Mouse (Mus musculus): ENCODE results near the gene Cwc22. TPM values are rescaled to one million over a fixed set of nuclear protein-coding genes. Genes with fewer than 3 reads are reported as not detected.

The Cwc22 gene
- total and polyA plus RNA-seq, 2 experiments from 2014 or later: 10.4 to 24.6 TPM

DNA sequence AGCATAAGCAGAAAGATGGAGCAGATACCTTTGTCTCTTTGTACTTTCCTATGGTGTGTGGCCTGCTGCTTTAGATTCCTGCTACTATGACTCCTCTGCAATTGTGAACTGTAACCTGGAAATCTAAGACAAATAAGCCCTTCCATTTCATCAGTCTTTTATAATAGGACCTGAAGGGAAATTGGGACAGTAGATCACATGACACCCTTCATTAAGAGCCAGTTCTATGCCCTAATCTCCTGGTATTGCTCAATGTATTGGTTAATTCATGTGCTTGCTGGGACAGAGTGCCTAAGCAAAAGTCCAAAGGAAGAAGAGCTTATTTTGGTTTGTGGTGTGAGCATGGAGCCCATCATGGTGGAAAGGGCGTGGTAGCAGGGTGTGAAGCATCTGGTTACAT, 107.5 kb downstream of the Cwc22 start:
- no peaks in the 10 kb centered on the region for H3K27me3 ChIP-seq (ENCODE audit: insufficient read depth, low read length)
- no peak overlapping the region for H3K4me3 ChIP-seq (ENCODE audit: low read depth, low read length)
- no peaks in the 10 kb centered on the region for H3K9me3 ChIP-seq (ENCODE audit: low read length)
- WGBS: 98% methylated on average over 1 of the region's 1 CpGs
- no peaks in the 10 kb centered on the region for H3K4me1 ChIP-seq (ENCODE audit: insufficient read depth)
- no peak overlapping the region for H3K27ac ChIP-seq (ENCODE audit: low read depth, low read length)
- ATAC-seq (no peak), DNase-seq (no peak)
- no peaks in the 10 kb centered on the region for H3K36me3 ChIP-seq (ENCODE audit: insufficient read depth)
- no peak for TF ChIP-seq CTCF (IDR thresholded peaks at IDR 0.05; ENCODE audit: low read depth)
- H3K4me2 ChIP-seq (ENCODE audit: low read depth): no peak overlapping the region
- H3K9ac ChIP-seq: no peak overlapping the region

DNA sequence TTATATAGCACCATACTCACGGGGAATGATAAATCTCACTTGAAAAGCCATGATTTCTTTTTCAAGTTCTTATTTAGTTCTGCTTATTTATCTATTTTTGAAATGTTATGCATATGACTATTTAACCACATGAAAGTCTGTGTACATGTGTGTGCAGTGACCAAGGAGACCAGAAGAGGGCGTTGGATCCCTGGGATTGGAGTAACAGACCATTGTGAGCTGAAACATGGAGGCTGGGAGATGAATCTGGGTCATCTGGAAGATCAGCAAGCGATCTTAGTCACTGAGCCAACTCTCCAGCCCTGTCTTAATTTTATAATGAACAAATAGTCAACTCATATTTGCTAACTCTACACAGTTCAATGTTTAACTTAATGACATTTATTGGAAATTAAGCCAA, 110.4 kb downstream of the Cwc22 start:
- TF ChIP-seq CTCF (IDR thresholded peaks at IDR 0.05; ENCODE audit: low read depth): 0 out of 2 replicates have a peak, but pooled peaks have one; percentile 4
- Histone ChIP-seq H3K4me3 (ENCODE audit: low read depth, low read length) (no peak overlapping the region), H3K27ac (ENCODE audit: low read depth, low read length) (no peak overlapping the region), H3K27me3 (ENCODE audit: insufficient read depth, low read length) (no peaks in the 10 kb centered on the region), H3K4me1 (ENCODE audit: insufficient read depth) (no peaks in the 10 kb centered on the region), H3K9me3 (ENCODE audit: low read length) (no peaks in the 10 kb centered on the region), H3K4me2 (ENCODE audit: low read depth) (no peak overlapping the region), H3K36me3 (ENCODE audit: insufficient read depth) (no peaks in the 10 kb centered on the region), H3K9ac (no peak overlapping the region)
- WGBS: 62% methylated on average over 3 of the region's 3 CpGs
- no peak for ATAC-seq
- no peak for DNase-seq

Other genes with a start within 250 kb of the Cwc22 start
- gene Zfp385b, start 126.7 kb downstream of the Cwc22 start, total RNA-seq (2014; rRNA removed): 9.5 and 10.0 TPM in 2 replicates
- 18.5 and 20.4 TPM in 2 replicates for gene Zfp385b, start 126.7 kb downstream of the Cwc22 start, polyA plus RNA-seq (2015; fragmentation: Nextera tagmentation; extraction: Ambion mirVana)